Mouse (Mus musculus) heart, adult 18-20 months (tissue): ENCODE measurements at regions not wholly inside any gene's neighbourhood (a gene's known extent, or its start where the extent isn't known, plus 50 kb on each side); places are given as distances from the start of the nearest gene placed in this dataset.
"Not testable (repeated sequence)": the region's sequence is repeated elsewhere in the genome, so short reads cannot be mapped to it uniquely, and the experiment has no call there.

Experiments
- DNase-seq, 2 experiments: peaks; one replicate each; pipeline ENCODE4 v3.0.0; 2021 to 2022; ENCODE audit warnings: mixed read lengths in 1 of 2

DNA sequence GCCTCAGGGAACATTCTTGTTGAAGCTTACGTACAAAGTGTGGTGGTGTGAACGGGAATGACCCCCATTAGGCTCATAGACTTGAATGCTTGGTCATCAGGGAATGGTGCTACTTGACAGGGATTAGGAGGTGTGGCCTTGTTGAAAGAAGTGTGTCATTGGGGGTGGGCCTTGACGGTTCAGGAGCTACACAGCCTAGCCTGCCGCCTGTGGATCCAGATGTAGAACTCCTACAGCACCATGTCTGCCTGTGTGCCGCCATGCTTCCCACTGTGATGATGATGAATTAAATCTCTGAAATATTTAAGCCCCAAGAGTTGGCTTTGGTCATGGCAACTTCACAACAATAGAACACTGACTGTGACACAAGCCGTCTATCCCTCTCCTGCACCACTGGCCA is 163.6 kb downstream of the Ankrd50 start:
- no peak for DNase-seq

DNA sequence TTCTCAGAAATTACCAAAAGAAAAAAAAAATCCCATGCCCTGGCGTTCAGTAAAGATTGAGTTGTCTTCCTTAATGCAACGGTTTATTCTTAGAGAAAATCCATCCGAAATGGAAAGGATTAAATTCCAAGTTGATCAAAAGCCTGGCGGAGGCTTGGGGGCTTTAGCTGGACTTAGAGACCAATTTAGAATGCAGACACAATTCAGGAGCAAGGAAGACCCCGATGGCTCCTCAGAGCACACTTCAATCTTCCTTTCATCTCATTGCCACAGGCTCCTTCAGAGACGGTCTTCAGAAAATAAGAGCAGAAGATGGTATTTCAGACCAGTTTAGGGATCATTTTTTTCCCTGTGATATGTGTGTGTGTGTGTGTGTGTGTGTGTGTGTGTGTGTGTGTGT is 171.8 kb downstream of the Ankrd50 start:
- DNase-seq: no peak

DNA sequence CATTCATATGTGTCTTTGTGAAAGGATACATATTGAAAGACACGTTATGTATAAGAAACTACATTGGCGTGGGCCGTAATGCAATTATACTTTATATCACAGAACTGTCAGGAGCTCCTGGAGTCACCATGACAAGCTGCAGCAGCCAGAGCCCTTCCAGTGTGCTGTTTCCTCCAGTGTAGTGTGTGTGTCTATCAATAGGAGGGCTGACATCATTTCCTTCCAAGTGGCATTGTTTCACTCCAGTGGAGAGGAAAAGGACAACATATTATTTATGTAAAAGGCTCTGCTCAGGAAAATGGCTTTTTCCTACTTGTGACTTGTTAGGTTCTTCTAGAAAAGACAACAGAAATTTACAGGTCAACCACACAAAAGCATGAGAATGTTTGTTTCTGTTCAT is 172.5 kb downstream of the Ankrd50 start:
- DNase-seq: peak; percentile 37 to 58

DNA sequence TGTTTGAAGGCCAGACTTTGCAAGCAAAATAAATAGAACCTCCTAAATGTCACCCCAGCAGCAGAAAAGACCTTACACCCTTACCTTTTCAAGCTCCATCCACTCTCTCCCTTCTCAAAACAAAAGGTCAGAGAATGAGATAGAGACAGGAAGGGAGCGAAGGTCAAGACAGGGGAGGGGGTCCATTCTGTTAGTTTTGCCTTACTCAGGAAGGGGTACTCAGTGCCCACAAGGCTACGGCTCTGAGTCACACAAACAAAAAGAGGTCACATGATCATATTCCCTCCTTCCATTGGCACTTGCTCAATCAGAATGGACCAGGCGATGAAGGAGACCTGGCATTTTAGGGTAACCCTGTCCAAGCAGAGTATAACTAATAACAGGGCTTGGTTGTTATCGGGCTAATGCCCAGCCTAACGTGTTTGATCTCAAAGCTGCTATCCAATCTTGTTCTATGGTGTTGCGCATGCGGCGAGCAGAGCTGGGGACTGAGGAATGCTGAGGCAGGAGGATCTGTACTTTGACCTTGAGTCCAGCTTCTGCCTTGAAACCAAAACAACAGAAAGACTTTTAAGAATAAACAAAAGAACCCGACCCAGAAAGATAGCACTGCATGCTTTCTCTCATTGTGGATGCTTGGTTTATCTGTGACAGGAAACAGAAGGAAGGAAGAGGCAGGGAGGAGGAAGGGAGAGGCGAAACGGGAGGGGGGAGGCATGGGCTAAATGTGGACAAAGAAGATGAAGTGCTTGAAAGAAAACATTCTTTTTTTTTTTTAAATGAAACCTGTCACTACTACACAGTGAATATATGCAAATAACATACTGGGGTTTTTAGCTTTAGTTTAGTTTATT is 184.5 kb downstream of the Ankrd50 start:
- DNase-seq: peak; percentile 24 to 36

- peak; percentile 38 to 57 for DNase-seq
These were observed 185.3 kb downstream of the Ankrd50 start for GRCm38 (mm10) chr3:38299236-38299897.

- peak in 1 of 2 experiments; percentile 35 for DNase-seq
These were observed 187.1 kb downstream of the Ankrd50 start for GRCm38 (mm10) chr3:38297499-38297898.

GRCm38 (mm10) chr3:38289062-38289461 is 195.6 kb downstream of the Ankrd50 start:
- no peak for DNase-seq

DNA sequence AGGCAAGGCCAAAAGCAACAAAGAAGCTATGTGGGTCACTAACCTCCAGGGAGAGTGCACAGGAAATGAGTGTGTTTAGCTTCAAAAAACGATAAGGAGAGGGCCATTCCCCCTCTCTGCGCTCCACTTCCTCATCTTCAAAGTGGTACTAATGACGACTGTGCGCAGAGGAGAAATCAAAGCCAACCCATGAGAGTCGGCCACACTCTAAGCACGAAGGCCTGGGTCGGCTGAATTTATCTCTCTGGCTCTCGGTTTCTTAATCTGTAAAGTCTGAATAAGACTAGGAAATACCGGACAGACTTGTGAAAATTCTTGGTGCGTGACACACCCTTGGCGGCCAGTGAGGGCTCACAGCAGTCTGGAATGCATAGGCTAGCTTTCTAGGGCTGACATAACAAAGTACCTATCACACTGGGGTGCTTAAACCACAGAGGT is 200.9 kb downstream of the Ankrd50 start:
- DNase-seq: peak; percentile 66 to 83

DNA sequence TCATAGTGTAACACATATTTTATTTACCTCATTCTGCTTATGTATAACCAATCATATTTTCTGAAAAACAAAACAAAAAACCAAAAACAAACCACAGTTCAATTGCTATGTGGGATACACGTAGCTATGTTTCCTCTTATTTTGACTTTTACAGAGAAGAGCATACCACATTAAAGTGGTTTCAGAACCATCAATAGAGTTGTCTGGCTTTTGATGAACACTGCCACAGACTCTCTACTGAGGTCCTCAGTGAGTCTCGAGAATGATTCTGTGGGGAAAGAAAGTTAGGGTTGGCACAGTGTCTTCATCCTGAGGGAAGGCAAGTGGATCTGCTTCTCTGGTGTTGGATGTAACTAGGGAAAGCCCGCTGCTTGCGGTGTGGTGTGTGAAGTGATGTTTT is 201.8 kb downstream of the Ankrd50 start:
- DNase-seq: no peak

DNA sequence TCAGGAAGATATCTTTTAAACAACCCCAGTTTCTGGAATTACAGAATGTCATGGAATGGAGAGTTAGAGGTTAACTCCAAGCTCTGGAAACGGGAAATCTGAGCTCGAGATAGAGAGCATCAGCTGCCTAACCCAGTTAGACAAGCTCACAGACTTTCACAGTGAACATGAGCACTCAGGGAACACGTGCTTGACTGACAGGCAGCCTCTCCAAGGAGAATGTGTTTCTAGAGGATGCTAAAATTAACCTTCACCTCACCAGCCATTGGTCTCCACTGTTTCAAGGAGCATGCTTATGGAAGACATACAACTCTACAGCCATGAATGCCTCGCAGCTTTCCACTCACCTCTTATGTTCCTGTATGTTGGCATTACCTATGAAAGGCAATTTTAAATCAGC is 203.0 kb downstream of the Ankrd50 start:
- peak; percentile 42 to 61 for DNase-seq

DNA sequence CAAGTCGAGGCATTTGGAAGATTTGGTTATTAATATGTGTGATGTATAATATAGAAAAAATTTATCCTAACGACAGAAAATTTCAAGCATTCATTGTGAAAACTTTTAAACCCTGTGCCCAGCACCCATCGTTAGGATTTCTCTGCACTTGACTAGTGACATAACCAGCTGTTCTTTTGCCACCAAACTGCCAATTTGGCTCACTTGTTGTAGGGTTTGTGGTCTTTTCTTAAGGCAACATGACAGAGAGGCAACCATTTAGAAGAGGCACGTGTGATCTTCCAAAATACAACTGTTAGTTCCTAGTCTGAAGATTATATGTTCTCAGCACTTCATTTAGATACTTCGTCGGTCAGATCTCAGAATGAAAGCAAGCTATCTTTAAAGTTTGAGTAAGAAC is 203.8 kb downstream of the Ankrd50 start:
- no peak for DNase-seq

DNA sequence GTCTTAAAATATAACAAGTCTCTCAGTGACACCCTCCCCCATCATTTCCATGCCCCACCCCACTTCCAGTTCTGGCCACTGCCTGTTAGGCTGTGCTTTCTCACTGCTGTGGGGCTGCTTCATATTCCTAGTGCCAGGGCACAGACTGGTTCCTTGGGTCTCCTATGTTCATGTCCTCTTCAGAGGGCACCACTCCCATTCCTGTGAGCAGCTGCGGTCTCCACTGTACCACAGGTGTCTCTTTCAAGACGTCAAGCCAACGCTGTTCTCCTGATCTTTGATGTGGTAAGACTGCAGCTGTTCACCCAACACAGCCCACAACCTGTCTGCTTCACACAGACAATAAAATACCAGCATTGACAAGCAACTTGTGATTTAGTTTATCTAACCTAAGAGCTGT is 204.5 kb downstream of the Ankrd50 start:
- no peak for DNase-seq

- no peak for DNase-seq
These were observed 207.6 kb downstream of the Ankrd50 start for GRCm38 (mm10) chr3:38276948-38277504.

- peak; percentile 43 to 80 for DNase-seq
These were observed 209.3 kb downstream of the Ankrd50 start for GRCm38 (mm10) chr3:38275321-38275720.

- no peak for DNase-seq
These were observed 213.9 kb downstream of the Ankrd50 start for GRCm38 (mm10) chr3:38270742-38271141.

- no peak for DNase-seq
These were observed 216.4 kb downstream of the Ankrd50 start for GRCm38 (mm10) chr3:38268226-38268625.

GRCm38 (mm10) chr3:38263261-38264141 is 221.1 kb downstream of the Ankrd50 start:
- no peak for DNase-seq

GRCm38 (mm10) chr3:38261326-38262075 is 223.1 kb downstream of the Ankrd50 start:
- no peak for DNase-seq

DNA sequence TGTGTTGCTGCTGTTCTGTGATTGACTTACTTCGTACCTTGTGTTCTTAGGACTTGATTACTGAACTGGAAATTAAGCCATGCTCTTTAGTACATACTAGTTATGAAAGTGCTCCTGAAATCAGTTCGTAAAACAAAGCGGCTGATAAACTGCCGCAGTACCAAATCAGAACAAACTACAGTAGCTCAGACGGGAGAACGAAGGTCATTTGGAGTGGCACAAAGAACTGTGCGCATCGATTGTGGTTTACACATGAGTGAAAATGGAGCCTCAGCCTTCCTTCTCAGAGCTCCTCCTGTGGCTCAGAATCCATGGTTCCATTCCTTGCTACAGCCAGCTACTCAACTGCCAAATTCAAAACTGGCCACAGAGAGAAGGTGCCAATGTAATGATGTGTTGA is 225.4 kb downstream of the Ankrd50 start:
- not testable (repeated sequence) for DNase-seq

DNA sequence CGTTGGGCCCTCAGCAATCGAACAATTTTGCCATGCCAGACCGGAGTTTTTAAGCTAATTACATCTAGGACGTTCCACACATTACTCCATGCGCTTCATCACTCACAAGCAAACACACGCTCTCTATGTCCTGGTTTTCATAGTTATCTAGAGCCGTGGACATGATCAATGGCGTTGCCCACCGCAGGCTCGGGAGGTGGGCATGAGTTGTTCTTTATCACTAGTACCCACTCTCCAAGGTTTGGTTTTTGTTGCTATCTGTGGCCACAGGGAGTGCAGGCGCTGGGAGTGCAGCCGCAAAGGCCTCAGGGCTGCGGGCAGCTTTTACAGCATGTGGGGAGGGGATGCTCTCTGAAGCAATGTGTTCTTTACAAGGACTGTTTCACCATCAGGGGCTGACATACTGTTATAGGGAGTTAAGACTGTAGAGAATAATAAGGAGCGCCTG is 226.8 kb downstream of the Ankrd50 start:
- DNase-seq: no peak
